Mouse (Mus musculus) C2C12 (cell line): ENCODE data around the gene Rnf111. TPM values are rescaled to one million over a fixed set of nuclear protein-coding genes. Genes with fewer than 3 reads are reported as not detected.
A peak's percentile ranks its signal among the peaks of the same experiment; 100 is the strongest.

Experiments used
- H3K27me3 ChIP-seq: one replicate; pipeline ENCODE4 v1.6.1; 2011; ENCODE audit not compliant: control insufficient read depth, insufficient read depth, insufficient read length
- H3K36me3 ChIP-seq: one replicate; pipeline ENCODE4 v1.6.1; 2011; ENCODE audit not compliant: control insufficient read depth, insufficient read depth
- H3K4me3 ChIP-seq: one replicate; pipeline ENCODE4 v1.5.1; 2011; ENCODE audit warnings: mild to moderate bottlenecking, control low read depth; ENCODE audit not compliant: poor library complexity, insufficient read depth, severe bottlenecking
- H3K79me2 ChIP-seq: one replicate; pipeline ENCODE4 v1.6.1; 2011; ENCODE audit not compliant: control insufficient read depth, insufficient read depth
- H3K79me3 ChIP-seq: one replicate; pipeline ENCODE4 v1.6.1; 2011; ENCODE audit warnings: low read depth, control low read depth
- H3ac ChIP-seq: one replicate; pipeline ENCODE3; 2011; ENCODE audit warnings: low read depth; ENCODE audit not compliant: control insufficient read depth, insufficient read length
- CEBPB ChIP-seq: IDR thresholded peaks from one replicate; pipeline ENCODE4 v1.6.1; 2011; ENCODE audit warnings: low read depth, mild to moderate bottlenecking, control low read depth, moderate library complexity
- CTCF ChIP-seq: IDR thresholded peaks from one replicate; pipeline ENCODE4 v1.5.1; 2011; ENCODE audit not compliant: control insufficient read depth, insufficient read depth, insufficient read length
- FOSL1 ChIP-seq: IDR thresholded peaks from one replicate; pipeline ENCODE4 v1.8.0; 2011; ENCODE audit warnings: mild to moderate bottlenecking, low read length; ENCODE audit not compliant: poor library complexity, insufficient read depth, severe bottlenecking
- MAX ChIP-seq: IDR thresholded peaks from one replicate; pipeline ENCODE4 v1.6.1; 2011; ENCODE audit warnings: mild to moderate bottlenecking, control low read depth
- MYOD1 ChIP-seq: IDR thresholded peaks from one replicate; pipeline ENCODE4 v1.6.1; 2011; ENCODE audit warnings: low read depth; ENCODE audit not compliant: control insufficient read depth, insufficient read length
- MYOG ChIP-seq: IDR thresholded peaks from one replicate; pipeline ENCODE4 v1.6.1; 2011; ENCODE audit not compliant: control insufficient read depth, insufficient read length; ENCODE audit errors: extremely low read depth
- USF1 ChIP-seq: IDR thresholded peaks from one replicate; pipeline ENCODE4 v1.6.1; 2011; ENCODE audit warnings: low read depth, mild to moderate bottlenecking, control low read depth, moderate library complexity
- polyA plus RNA-seq: library from polyadenylated mRNA; unstranded; fragments of >200 nt; fragmentation: generic; extraction: Trizol; gene quantifications from one replicate; pipeline ENCODE4 v1.2.1, GENCODE M21; 2012; ENCODE audit warnings: missing spikeins

Gene Rnf111
- polyA plus RNA-seq, 1 experiment: 10.4 TPM

- H3K79me2 ChIP-seq: peaks cover 98% of the 10 kb centered on the region
- TF ChIP-seq FOSL1 (no peak), CTCF (no peak), CEBPB (no peak), MYOD1 (no peak), USF1 (no peak), MYOG (no peak), MAX (no peak)
These were observed 12.3 kb downstream of the Rnf111 start for GRCm38 (mm10) chr9:70491176-70491575.

DNA sequence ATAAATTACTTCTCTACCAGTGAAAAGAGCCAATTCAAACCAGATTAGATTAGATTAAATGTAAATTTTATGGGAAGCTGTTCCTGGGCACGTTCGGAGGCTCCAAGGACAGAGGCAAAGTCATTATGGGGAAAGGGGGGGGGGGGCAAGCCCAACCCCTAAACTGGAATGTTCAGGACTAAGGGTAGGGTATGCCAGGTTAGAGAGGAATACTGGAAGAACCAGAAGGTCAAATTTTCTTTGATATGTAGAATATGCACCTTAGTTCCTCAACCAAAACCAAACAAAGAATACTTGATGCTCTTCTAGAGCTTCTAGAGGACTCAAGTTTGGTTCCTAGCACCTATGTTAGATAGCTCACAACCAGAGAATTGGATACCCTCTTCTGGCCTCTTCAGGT lies 16.1 kb downstream of the Rnf111 start:
- Histone ChIP-seq H3K36me3 (peaks cover 15% of the 10 kb centered on the region), H3ac (no peak overlapping the region), H3K79me2 (peaks cover 98% of the 10 kb centered on the region), H3K27me3 (no peaks in the 10 kb centered on the region), H3K4me3 (no peak overlapping the region), H3K79me3 (peaks cover 76% of the 10 kb centered on the region)
- TF ChIP-seq USF1 (no peak), CEBPB (no peak), FOSL1 (no peak), CTCF (no peak), MYOD1 (no peak), MYOG (no peak), MAX (no peak)

More at GRCm38 (mm10) chr9:70491176-70491575, 12.3 kb downstream of the Rnf111 start:
- Histone ChIP-seq H3K4me3 (no peak overlapping the region), H3K27me3 (no peaks in the 10 kb centered on the region), H3K79me3 (peaks cover 77% of the 10 kb centered on the region), H3ac (no peak overlapping the region), H3K36me3 (peaks cover 32% of the 10 kb centered on the region)

DNA sequence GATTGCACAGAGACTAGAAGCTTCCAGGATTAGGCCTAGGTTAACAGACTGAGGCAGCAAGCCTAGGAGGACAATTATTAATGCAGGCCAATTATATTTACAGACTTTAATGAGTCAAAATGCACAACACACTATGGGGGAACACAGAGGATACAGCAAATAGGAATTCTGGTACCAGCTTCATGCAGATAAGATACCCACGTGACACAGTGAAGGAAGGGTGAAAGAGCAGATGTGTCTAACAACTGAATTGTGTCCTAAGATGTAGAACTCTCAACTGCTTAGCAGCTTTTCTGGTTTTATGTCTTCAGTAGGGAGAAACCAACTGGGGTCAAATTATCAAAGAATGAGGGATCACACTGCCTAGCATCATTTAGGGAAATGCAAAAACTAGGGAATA lies 17.7 kb downstream of the Rnf111 start:
- H3ac ChIP-seq: no peak overlapping the region
- peaks cover 98% of the 10 kb centered on the region for H3K79me2 ChIP-seq
- TF ChIP-seq FOSL1 (no peak), CEBPB (no peak), CTCF (no peak), USF1 (no peak), MYOD1 (no peak), MYOG (no peak), MAX (no peak)
- H3K79me3 ChIP-seq: peaks cover 78% of the 10 kb centered on the region
- peaks cover 17% of the 10 kb centered on the region for H3K36me3 ChIP-seq
- H3K4me3 ChIP-seq: no peak overlapping the region
- no peaks in the 10 kb centered on the region for H3K27me3 ChIP-seq

DNA sequence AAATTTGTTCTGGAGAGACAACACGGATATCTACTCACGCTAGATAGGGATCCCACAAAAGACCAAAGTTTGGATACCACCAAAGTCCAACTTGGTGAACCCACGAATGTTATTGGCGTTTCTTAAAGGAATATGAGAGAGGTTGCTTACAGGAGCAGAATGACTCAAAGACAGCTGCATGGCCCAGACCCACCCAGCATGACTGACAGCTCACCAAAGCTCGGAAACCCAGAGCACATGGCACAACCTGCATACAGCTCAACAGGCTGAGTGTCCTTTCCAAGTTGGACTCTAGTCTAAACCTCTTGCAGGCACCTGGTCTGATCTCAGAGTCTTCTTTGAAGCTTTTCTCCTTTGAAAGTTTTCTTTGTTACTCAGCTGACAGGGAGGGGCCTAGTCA lies 20.0 kb downstream of the Rnf111 start:
- Histone ChIP-seq H3K79me2 (peaks cover 100% of the 10 kb centered on the region), H3K36me3 (peaks cover 27% of the 10 kb centered on the region), H3ac (no peak overlapping the region), H3K27me3 (no peaks in the 10 kb centered on the region), H3K4me3 (no peak overlapping the region), H3K79me3 (peaks cover 79% of the 10 kb centered on the region)
- TF ChIP-seq MAX (no peak), MYOD1 (peak; percentile 75)

GRCm38 (mm10) chr9:70481872-70482271 lies 21.7 kb downstream of the Rnf111 start:
- H3ac ChIP-seq: no peak overlapping the region

DNA sequence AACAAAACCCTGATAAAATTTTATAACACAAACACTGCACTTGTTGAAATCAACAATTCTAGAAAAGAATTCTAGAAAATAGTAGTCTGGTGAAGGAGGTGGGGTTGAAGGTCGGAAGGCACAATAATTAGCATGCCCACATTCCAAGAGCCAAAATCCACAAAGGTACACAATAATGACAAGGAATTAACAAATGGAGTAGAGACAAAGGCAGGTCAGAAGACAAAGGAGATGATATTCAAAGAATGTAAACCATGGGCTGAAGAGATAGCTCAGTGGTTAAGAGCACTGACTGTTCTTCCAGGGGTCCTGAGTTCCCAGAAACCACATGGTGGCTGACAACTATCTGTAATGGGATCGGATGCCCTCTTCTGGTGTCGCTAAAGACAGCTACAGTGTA lies 26.3 kb downstream of the Rnf111 start:
- peaks cover 60% of the 10 kb centered on the region for H3K79me3 ChIP-seq
- H3ac ChIP-seq: no peak overlapping the region
- H3K27me3 ChIP-seq: no peaks in the 10 kb centered on the region
- H3K4me3 ChIP-seq: no peak overlapping the region
- peaks cover 53% of the 10 kb centered on the region for H3K36me3 ChIP-seq
- TF ChIP-seq MYOD1 (no peak), MAX (no peak), CEBPB (no peak), FOSL1 (no peak), CTCF (no peak), MYOG (no peak), USF1 (no peak)
- peaks cover 95% of the 10 kb centered on the region for H3K79me2 ChIP-seq

More at GRCm38 (mm10) chr9:70481872-70482271, 21.7 kb downstream of the Rnf111 start:
- Histone ChIP-seq H3K4me3 (no peak overlapping the region), H3K79me3 (peaks cover 78% of the 10 kb centered on the region), H3K36me3 (peaks cover 25% of the 10 kb centered on the region), H3K79me2 (peaks cover 100% of the 10 kb centered on the region), H3K27me3 (no peaks in the 10 kb centered on the region)
- TF ChIP-seq CTCF (no peak), CEBPB (no peak), USF1 (no peak), MYOG (no peak), MYOD1 (no peak), FOSL1 (no peak), MAX (no peak)
